Mouse (Mus musculus) heart, postnatal 14 days (tissue): ENCODE results near the gene Epc2. TPM values are rescaled to one million over a fixed set of nuclear protein-coding genes. Genes with fewer than 3 reads are reported as not detected.

Experiments
- DNase-seq, 2 experiments: peaks; one replicate each; pipeline ENCODE4 v3.0.0; 2021 to 2022
- intact Hi-C: fragments of 180-260 bp; cut with DNase I; formaldehyde crosslinking; loops from one replicate; pipeline ENCODE4 v1.15.1; 2025
- total RNA-seq, 2 experiments: library from RNA; stranded (reverse); gene quantifications; 2 replicates each; pipeline ENCODE4 v1.2.3; 2021

Epc2 gene
- total RNA-seq, 2 experiments from 2014 or later: 17.4 to 17.7 TPM

- intact Hi-C loops: no loop called here
- no peak for DNase-seq
Measured at GRCm38 (mm10) chr2:49562688-49563350, 111.5 kb downstream of the Epc2 start.

- peak; percentile 40 to 56 for DNase-seq
- intact Hi-C loops: no loop called here
Measured at GRCm38 (mm10) chr2:49569862-49570777, 118.8 kb downstream of the Epc2 start.

GRCm38 (mm10) chr2:49570778-49571101 lies 119.5 kb downstream of the Epc2 start:
- intact Hi-C loops: no loop called here

GRCm38 (mm10) chr2:49571159-49571920 lies 120.1 kb downstream of the Epc2 start:
- DNase-seq: no peak
- intact Hi-C loops: no loop called here

More at GRCm38 (mm10) chr2:49570778-49571101, 119.5 kb downstream of the Epc2 start:
- DNase-seq: no peak

- no peak for DNase-seq
- intact Hi-C loops: no loop called here
Measured at GRCm38 (mm10) chr2:49572111-49572642, 120.9 kb downstream of the Epc2 start.

GRCm38 (mm10) chr2:49572684-49573083 lies 121.4 kb downstream of the Epc2 start:
- no peak for DNase-seq
- intact Hi-C loops: no loop called here

- no peak for DNase-seq
- intact Hi-C loops: no loop called here
Measured at GRCm38 (mm10) chr2:49573282-49573681, 122.0 kb downstream of the Epc2 start.

GRCm38 (mm10) chr2:49580585-49580984 lies 129.3 kb downstream of the Epc2 start:
- intact Hi-C loops: no loop called here

GRCm38 (mm10) chr2:49582546-49582945 lies 131.3 kb downstream of the Epc2 start:
- intact Hi-C loops: no loop called here
- DNase-seq: no peak

More at GRCm38 (mm10) chr2:49580585-49580984, 129.3 kb downstream of the Epc2 start:
- peak in 1 of 2 experiments; percentile 21 for DNase-seq

- intact Hi-C loops: no loop called here
- no peak for DNase-seq
Measured at GRCm38 (mm10) chr2:49583311-49583710, 132.0 kb downstream of the Epc2 start.

- no peak for DNase-seq
- intact Hi-C loops: no loop called here
Measured at GRCm38 (mm10) chr2:49590450-49590849, 139.2 kb downstream of the Epc2 start.

GRCm38 (mm10) chr2:49592926-49593325 lies 141.6 kb downstream of the Epc2 start:
- intact Hi-C loops: no loop called here
- DNase-seq: no peak

- intact Hi-C loops: no loop called here
- DNase-seq: no peak
Measured at GRCm38 (mm10) chr2:49594886-49595285, 143.6 kb downstream of the Epc2 start.

GRCm38 (mm10) chr2:49596318-49596717 lies 145.0 kb downstream of the Epc2 start:
- no peak for DNase-seq
- intact Hi-C loops: no loop called here

- no peak for DNase-seq
- intact Hi-C loops: no loop called here
Measured at GRCm38 (mm10) chr2:49600021-49600681, 148.9 kb downstream of the Epc2 start.

Other genes starting within 250 kb of the Epc2 start
- under 1 TPM; 0.79 to 0.80 TPM for gene Kif5c, start 167.8 kb downstream of the Epc2 start, total RNA-seq